Mouse (Mus musculus) intestine, embryonic 16.5 days (tissue): Measurements from ENCODE around the gene Rnf224. TPM values are rescaled to one million over a fixed set of nuclear protein-coding genes. Genes with fewer than 3 reads are reported as not detected.
A peak's percentile ranks its signal among the peaks of the same experiment; 100 is the strongest.

ENCODE experiments used
- ATAC-seq: fragments of 200-750 bp; cut with Nextera tagmentation; 2 replicates; pipeline ENCODE4 v1.8.0; 2017; ENCODE audit warnings: moderate TSS enrichment, moderate library complexity
- H3K27ac ChIP-seq: fragments of 300-500 bp; sonication (generic); 2 replicates; pipeline ENCODE4 v1.5.1; 2014; ENCODE audit warnings: mild to moderate bottlenecking, low read length
- H3K27me3 ChIP-seq: fragments of 300-500 bp; sonication (generic); replicated peaks from 2 replicates; pipeline ENCODE4 v1.6.1; 2014; ENCODE audit warnings: low read length, control low read depth, mixed read lengths; ENCODE audit not compliant: control insufficient read depth, insufficient read depth
- H3K36me3 ChIP-seq: fragments of 300-500 bp; sonication (generic); 2 replicates; pipeline ENCODE4 v1.6.1; 2014; ENCODE audit warnings: low read length, control low read depth; ENCODE audit not compliant: control insufficient read depth, insufficient read depth
- H3K4me1 ChIP-seq: fragments of 300-500 bp; sonication (generic); 2 replicates; pipeline ENCODE4 v1.6.1; 2014; ENCODE audit warnings: low read length, control low read depth, mixed read lengths; ENCODE audit not compliant: control insufficient read depth, insufficient read depth
- H3K4me2 ChIP-seq: fragments of 300-500 bp; sonication (generic); 2 replicates; pipeline ENCODE4 v1.6.1; 2014; ENCODE audit warnings: low read depth, low read length, control low read depth
- H3K4me3 ChIP-seq: fragments of 300-500 bp; sonication (generic); 2 replicates; pipeline ENCODE4 v1.5.1; 2014; ENCODE audit warnings: mild to moderate bottlenecking, low read length
- H3K9ac ChIP-seq: fragments of 300-500 bp; sonication (generic); 2 replicates; pipeline ENCODE4 v1.6.1; 2014; ENCODE audit warnings: low read depth, low read length
- H3K9me3 ChIP-seq: fragments of 300-500 bp; sonication (generic); 2 replicates; pipeline ENCODE4 v1.6.1; 2016; ENCODE audit warnings: low read length, control low read depth; ENCODE audit not compliant: control insufficient read depth
- WGBS: fragments of 180-500 bp; shearing (Covaris S2); extraction: QIAGEN DNeasy Blood & Tissue Kit; methylation state at CpG from one replicate; pipeline ENCODE4 v1.1.7; 2014; 5-methylcytosine and 5-hydroxymethylcytosine counted together
- polyA plus RNA-seq: library from polyadenylated mRNA; unstranded; fragments of >200 nt; fragmentation: Nextera tagmentation; extraction: Ambion mirVana; gene quantifications from 2 replicates; pipeline ENCODE4 v1.2.1, GENCODE M21; 2015

Rnf224 gene
- polyA plus RNA-seq, 1 experiment from 2014 or later = 0.37 TPM

DNA sequence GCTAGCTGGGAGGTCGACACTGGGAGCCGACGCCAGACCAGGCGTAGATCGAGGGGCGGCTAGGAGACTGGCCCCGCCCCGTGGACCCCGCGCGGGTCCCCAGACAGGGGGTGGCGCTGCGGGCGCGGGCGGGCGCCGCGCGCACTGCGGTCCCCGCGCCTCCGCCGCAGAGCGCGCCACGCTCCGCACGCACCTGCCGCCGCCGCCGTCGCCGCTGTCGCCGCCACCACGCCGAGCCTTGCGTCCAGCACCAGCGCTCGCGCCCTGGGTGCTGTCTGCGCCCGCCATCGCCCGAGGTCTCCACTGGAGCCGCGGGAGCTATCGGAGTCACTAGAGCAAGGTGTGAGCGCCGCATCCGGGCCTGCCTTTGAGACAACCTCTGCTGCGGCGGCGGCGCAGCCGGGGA is 5.5 kb upstream of the Rnf224 start, which contains the start of the genes Rnf208 and Cysrt1:
Gene Rnf208 (plus strand): TSS at position 155 of the 406 bp plus-strand sequence.
Gene Cysrt1 (minus strand): TSS at position 352 of the 406 bp plus-strand sequence.
- Histone ChIP-seq H3K4me3 (peak within 1 kb of the TSS; percentile 62), H3K27ac (peak within 1 kb of the TSS; percentile 79), H3K4me2 (peak within 1 kb of the TSS; percentile 97), H3K36me3 (0 out of 2 replicates have a peak, but pooled peaks cover 4% of the 10 kb centered on the region), H3K9me3 (no peaks in the 10 kb centered on the region), H3K4me1 (peaks cover 44% of the 10 kb centered on the region), H3K9ac (peak within 1 kb of the TSS; percentile 76), H3K27me3 (no peaks in the 10 kb centered on the region; the same call in 1 of the 2 replicates)
- under 1% methylated on average over 57 of the region's 59 CpGs for WGBS
- no peak for ATAC-seq

DNA sequence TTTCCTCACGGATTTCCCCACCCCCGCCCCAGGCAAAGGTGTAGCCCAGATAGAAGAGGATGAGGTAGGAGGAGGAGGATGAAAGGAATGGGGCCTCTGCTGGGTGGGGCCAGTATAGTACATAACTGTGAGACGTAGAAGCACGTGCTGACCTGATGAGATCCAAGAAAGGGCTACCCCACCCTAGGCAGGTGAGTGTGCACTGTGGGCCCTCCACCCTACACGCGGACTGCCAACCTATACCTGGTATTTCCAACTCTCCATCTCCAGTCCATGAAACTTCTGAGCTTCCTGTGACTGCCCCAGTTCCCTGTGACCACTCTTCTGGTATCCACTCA is 4.8 kb upstream of the Rnf224 start:
- H3K9ac ChIP-seq = peak overlapping the region; percentile 76; the same call in 1 of the 2 replicates
- peak overlapping the region; percentile 79 for H3K27ac ChIP-seq

DNA sequence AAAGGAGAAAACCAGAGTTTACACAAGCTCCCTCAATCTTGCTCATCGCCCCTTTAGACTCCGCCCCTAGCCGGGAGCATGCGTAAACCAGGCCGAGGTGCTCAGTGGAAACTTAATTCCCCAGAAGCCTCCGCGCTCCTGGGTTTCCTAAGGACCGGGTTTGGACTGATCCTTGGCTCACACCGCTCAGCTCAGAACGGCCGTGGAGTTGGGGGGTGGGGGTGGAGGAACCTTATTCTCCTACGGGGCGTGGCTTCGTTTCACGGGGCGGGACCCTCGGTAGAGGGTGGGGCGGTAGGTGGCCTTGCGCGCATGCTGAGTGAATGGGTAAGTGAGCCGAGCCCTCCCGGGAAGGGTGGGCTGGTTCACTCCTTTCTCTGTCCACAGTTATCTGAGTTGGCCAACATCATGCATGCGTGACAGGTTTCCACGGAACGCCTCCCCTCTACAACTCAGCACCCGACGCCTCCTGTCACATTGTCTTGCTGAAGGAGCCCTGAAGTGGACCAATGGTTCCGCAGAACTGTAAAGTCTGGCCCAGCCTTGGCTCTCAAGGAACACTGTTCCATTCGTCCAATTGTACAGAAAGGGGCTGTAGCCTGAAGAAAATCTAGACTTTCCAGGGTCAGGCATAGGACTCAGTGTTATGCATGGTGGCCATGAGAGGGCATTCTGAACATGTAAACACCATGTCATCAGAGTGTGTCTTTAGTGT is 4.3 kb upstream of the Rnf224 start:
- Histone ChIP-seq H3K36me3 (0 out of 2 replicates have a peak, but pooled peaks cover 3% of the 10 kb centered on the region), H3K4me2 (peak overlapping the region; percentile 97), H3K9ac (peak overlapping the region; percentile 59), H3K27me3 (no peaks in the 10 kb centered on the region; the same call in 1 of the 2 replicates), H3K4me1 (peaks cover 46% of the 10 kb centered on the region), H3K27ac (peak overlapping the region; percentile 79), H3K4me3 (peak overlapping the region; percentile 62), H3K9me3 (no peaks in the 10 kb centered on the region)
- peak; percentile 71 for ATAC-seq
- WGBS = 1% methylated on average over 29 of the region's 29 CpGs

More for the DNA sequence above, 4.8 kb upstream of the Rnf224 start:
- Histone ChIP-seq H3K36me3 (0 out of 2 replicates have a peak, but pooled peaks cover 4% of the 10 kb centered on the region), H3K27me3 (no peaks in the 10 kb centered on the region; the same call in 1 of the 2 replicates), H3K4me2 (peak overlapping the region; percentile 97), H3K4me3 (peak overlapping the region; percentile 62), H3K4me1 (peaks cover 45% of the 10 kb centered on the region), H3K9me3 (no peaks in the 10 kb centered on the region)
- 15% methylated on average over 6 of the region's 6 CpGs for WGBS
- ATAC-seq = peak; percentile 56

DNA sequence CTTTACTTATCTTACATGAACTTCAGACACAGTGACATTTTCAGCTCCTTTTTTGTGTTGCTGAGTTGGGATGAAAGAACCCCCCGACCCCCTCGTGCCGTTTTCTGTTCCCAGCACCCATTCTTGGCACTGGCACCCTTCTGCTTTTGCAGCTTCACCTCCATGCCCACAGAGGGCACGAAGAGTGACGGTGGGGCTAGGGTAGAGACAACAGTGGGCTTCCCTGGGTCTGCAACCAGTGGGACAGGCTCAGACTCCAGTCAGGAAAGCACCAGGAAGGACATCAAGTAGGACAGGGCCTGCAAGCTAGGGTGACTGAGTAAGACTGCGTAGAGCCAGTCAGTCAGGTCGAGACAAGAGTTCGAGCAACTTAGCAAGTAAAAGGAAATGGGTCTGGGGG is 3.7 kb upstream of the Rnf224 start:
- Histone ChIP-seq H3K4me2 (peak overlapping the region; percentile 97), H3K36me3 (no peaks in the 10 kb centered on the region), H3K9me3 (no peaks in the 10 kb centered on the region), H3K4me3 (peak overlapping the region; percentile 62), H3K9ac (peak overlapping the region; percentile 59), H3K27ac (peak overlapping the region; percentile 79), H3K4me1 (peaks cover 47% of the 10 kb centered on the region), H3K27me3 (no peaks in the 10 kb centered on the region; the same call in 1 of the 2 replicates)
- 52% methylated on average over 8 of the region's 8 CpGs for WGBS
- ATAC-seq = peak; percentile 10

DNA sequence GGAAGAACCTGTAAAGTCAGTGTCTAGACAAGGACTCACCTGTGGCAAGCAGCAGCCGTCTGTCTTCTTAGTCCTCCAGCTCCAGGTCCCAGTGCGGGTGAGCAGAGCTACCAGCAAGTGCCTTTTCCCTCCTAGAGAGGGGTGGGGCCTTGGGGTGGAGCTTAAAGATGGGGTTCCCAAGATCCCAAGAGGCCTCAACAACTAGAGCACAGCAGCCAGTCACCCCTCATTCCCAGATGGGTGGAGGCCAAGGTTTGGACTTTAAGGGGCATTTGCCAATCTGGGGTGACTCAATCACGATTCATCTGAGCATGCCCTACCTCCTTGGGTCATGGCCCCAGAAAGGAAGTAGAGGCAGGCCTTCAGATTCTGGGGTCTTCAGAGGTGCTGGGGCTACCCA is 3.2 kb upstream of the Rnf224 start:
- peak overlapping the region; percentile 59; the same call in 1 of the 2 replicates for H3K9ac ChIP-seq
- no peaks in the 10 kb centered on the region for H3K36me3 ChIP-seq
- no peak for ATAC-seq
- H3K4me2 ChIP-seq = no peak overlapping the region
- 85% methylated on average over 3 of the region's 3 CpGs for WGBS
- no peaks in the 10 kb centered on the region; the same call in 1 of the 2 replicates for H3K27me3 ChIP-seq
- H3K27ac ChIP-seq = no peak overlapping the region
- H3K4me3 ChIP-seq = no peak overlapping the region
- no peaks in the 10 kb centered on the region for H3K9me3 ChIP-seq
- peaks cover 50% of the 10 kb centered on the region for H3K4me1 ChIP-seq

DNA sequence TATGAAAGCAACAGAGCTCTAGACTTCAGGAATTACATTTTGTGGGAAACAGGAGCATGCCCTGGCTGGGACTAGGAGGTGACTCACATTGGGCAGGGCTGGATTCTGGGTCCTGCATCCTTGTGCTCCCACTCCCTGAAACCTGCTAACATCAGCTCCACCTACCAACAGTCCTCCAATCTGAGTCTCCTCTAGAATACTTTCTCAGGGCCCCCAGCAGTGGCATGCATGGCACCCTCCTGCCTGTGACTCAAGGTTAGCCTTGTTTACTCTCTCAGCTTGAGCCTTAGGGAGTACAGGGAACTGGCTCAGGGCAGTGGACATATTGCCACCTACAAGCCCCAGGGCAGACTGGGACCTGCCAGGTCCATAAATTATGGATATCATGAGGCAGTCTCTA is 1.5 kb upstream of the Rnf224 start:
- H3K9ac ChIP-seq = no peak overlapping the region
- no peaks in the 10 kb centered on the region for H3K27me3 ChIP-seq
- H3K4me3 ChIP-seq = no peak overlapping the region
- no peaks in the 10 kb centered on the region for H3K9me3 ChIP-seq
- H3K27ac ChIP-seq = no peak overlapping the region
- ATAC-seq = no peak
- no peak overlapping the region for H3K4me2 ChIP-seq
- H3K4me1 ChIP-seq = peaks cover 59% of the 10 kb centered on the region
- H3K36me3 ChIP-seq = no peaks in the 10 kb centered on the region

DNA sequence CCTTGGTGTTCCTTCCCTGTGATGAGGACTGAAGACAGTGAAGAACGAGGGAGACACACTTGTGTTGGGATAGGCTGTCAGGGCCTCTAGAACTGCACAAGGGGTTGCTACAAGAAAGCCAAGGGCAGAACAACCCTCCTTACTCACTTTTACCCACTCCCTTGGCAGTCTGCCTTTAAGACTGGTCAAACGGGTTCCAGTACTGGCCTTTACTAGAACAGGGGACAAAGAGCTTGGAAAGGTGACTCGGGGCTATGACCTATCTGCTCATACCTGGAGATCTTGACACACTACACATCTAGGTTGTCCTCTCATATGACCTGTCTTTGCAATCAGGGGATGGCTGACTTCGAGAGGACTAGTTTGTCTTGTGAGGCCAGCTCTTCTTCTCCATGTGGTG is 935 bp upstream of the Rnf224 start:
- Histone ChIP-seq H3K4me2 (no peak overlapping the region), H3K27ac (peak overlapping the region; percentile 40), H3K9ac (0 out of 2 replicates have a peak overlapping the region, but pooled peaks have one; percentile 19), H3K4me1 (peaks cover 59% of the 10 kb centered on the region), H3K9me3 (no peaks in the 10 kb centered on the region), H3K27me3 (no peaks in the 10 kb centered on the region), H3K4me3 (no peak overlapping the region), H3K36me3 (no peaks in the 10 kb centered on the region)
- no peak for ATAC-seq
- 51% methylated on average over 4 of the region's 4 CpGs for WGBS

DNA sequence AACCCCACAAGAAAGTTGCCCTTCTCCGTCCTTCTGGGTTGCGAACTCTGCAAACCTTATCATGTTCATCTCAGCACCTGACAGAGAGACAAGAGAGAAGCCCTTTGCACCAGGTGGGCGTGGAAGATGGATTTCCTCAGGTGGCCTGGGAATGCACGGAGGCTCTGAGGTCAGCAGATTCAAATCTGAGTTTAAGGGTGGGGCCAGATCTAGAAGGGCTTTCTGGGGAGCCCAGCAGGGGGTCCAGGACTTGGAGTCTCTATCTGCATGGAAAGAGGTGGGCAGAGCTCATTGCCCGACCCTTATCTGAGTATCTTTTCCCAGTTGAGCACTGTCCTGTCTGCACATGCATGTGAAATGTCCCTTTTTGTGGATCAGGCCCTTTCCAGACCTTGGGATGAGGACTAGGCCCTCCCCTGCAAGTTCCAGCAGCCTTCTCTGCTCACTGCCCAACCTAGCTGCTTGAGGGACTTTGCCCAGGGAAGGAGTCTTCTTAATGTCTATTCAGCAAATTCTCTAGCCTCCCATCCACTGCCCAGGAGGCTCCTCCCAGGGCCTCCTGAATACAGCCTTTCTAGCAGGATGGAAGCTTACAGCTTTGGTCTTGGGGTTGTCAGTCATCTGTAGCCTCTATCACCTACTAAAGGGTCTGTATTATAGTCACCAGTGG is 1.9 kb downstream of the Rnf224 start:
- Histone ChIP-seq H3K9ac (peak overlapping the region; percentile 19; the same call in 1 of the 2 replicates), H3K4me1 (peaks cover 37% of the 10 kb centered on the region), H3K27me3 (no peaks in the 10 kb centered on the region), H3K27ac (peak overlapping the region; percentile 90), H3K4me2 (peak overlapping the region; percentile 38), H3K4me3 (0 out of 2 replicates have a peak overlapping the region, but pooled peaks have one; percentile 14), H3K9me3 (no peaks in the 10 kb centered on the region), H3K36me3 (no peaks in the 10 kb centered on the region)
- WGBS = 55% methylated on average over 5 of the region's 5 CpGs
- ATAC-seq = peak; percentile 77

DNA sequence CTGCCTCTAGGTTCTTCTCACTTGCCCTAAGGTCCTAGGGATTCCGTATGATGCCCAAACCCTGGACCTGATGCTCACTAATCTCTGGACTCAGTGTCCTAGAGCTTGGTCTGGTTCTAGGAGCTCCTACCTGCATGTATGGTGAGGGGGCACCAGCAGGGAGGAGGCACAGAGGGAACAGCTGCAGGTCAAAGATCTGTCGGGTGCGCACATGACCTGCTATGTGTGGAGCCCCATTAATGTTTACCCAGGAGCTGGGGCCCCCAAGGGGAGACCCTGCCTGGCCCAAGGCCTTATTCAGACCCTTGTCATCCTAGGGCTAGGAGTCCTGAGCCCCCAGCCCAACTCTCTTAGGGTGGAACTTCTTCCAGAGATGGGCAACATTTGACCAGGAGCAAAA is 2.5 kb downstream of the Rnf224 start, which contains the start of gene Slc34a3:
Gene Slc34a3 (minus strand): TSS at position 315 of the 400 bp plus-strand sequence.
- H3K27ac ChIP-seq = peak within 1 kb of the TSS; percentile 90

More for the DNA sequence above, 2.5 kb downstream of the Rnf224 start, which contains the start of gene Slc34a3:
- Histone ChIP-seq H3K9me3 (no peaks in the 10 kb centered on the region), H3K27me3 (no peaks in the 10 kb centered on the region), H3K36me3 (no peaks in the 10 kb centered on the region), H3K4me1 (peaks cover 39% of the 10 kb centered on the region), H3K4me2 (peak within 1 kb of the TSS; percentile 38), H3K4me3 (0 out of 2 replicates have a peak within 1 kb of the TSS, but pooled peaks have one; percentile 14), H3K9ac (peak within 1 kb of the TSS; percentile 55)
- 62% methylated on average over 3 of the region's 3 CpGs for WGBS
- peak; percentile 73 for ATAC-seq
